Mouse (Mus musculus) urinary bladder, postnatal 14 days (tissue): ENCODE data around the gene 1110017D15Rik.
A peak's percentile ranks its signal among the peaks of the same experiment; 100 is the strongest.

Experiments used
- DNase-seq: peaks from one replicate; pipeline ENCODE4 v3.0.0; 2021; ENCODE audit warnings: low spot score

The 1110017D15Rik gene

DNA sequence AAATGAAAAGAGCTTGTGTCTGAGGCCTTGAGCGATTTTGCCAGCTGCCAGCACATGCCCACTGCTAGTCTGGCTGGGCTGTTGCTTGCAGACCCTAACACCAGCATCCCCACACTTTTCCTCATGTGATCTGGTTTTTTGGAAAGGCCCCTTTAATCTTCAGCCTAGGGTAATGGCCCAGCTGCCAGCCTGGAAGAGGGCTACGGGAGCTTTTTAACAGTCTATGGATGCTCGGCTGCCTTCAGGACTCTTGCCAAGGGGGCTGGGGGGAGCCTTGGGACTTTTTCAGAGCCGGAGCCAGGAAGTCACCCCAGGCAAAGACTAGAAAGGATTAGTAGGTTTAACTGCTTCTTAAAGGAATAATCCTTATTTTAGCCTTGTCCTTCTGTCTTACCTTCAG, 3.8 kb downstream of the 1110017D15Rik start:
- no peak for DNase-seq

DNA sequence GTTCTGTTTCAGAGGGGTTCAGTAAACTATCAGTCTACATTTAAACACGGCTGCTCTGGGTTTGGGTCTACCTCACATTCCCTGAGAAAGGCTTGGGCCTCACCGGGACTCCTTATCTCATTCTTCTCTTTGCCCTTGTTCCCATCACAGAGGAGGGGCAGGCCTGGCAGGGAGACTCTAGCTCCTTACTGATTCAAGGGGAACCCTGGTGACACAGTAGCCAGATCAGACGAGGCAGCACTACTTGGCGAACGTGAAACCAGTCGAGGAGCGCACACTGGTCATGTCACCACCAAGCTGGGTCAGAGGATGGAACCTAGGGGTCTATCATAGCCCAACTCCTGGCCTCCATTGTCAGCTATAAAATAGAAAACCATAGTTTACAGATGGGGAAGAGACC, 9.1 kb downstream of the 1110017D15Rik start:
- DNase-seq = no peak

DNA sequence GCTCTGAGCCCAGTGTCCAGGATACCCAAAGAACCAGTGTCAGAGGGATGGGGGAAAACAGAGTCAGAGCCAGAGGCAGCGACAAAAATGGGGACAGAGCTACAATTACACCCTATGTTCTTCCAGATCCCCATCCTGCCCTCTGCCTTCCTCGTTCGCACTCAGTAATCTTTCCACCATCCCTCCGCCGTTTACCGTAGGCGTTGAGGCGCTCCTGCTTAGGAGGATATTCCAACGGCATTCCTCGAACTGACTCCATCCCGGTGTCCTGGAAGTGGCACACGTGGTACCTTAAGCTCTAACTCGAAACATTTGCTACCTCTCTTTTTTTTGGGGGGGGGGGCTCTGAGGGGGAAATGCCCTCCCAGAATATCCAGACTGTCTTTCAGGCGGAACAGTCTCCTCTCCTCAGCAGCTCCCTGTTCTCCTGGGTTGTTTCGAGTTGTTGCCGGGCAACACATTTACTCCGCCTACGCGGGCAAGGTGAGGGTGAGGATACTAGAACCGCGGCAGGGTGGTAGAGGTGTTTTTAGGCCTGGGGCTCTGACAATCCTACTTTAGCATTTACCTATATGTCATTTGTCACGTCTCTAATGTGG, 9.7 kb downstream of the 1110017D15Rik start:
- no peak for DNase-seq

DNA sequence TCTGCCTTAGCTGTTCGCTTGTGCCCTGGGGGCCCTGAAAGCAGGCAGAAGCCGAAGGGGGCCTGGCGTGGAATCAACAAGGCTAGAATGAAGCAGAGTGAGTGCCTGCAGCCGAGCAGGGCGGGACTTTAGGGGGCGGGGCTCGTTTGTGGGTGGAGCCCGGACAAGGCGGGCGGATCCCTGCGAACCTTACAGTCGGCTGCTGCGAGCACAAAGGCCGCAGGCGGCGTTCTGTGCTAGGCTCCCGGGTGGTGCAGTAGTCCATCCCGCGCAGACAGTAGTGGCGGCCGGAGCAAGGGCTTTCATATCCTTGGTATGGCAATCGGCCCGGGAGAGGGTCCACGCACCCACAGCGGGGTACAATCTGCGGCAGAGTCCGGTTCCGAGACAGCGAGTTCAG, 10.2 kb downstream of the 1110017D15Rik start:
- peak; percentile 90 for DNase-seq

DNA sequence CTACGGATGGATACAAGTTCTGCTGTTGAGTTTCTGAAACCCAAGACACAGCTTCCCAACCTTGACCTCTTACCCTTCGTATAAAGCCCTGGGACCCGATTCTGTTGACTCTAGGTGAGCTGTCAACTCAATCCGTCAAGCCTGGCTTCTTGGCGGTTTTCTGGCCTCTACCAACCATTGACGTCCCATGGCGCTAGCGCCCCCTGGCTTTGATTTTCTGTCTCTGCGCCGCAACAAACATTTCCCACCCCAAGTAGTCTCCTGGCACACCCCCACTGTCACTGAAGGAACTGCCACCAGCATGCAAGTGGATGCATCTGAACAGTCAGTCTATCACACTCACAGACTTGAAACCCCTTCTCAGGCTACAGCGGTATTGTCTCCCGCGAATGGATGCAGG, 11.0 kb downstream of the 1110017D15Rik start:
- DNase-seq = peak; percentile 54

DNA sequence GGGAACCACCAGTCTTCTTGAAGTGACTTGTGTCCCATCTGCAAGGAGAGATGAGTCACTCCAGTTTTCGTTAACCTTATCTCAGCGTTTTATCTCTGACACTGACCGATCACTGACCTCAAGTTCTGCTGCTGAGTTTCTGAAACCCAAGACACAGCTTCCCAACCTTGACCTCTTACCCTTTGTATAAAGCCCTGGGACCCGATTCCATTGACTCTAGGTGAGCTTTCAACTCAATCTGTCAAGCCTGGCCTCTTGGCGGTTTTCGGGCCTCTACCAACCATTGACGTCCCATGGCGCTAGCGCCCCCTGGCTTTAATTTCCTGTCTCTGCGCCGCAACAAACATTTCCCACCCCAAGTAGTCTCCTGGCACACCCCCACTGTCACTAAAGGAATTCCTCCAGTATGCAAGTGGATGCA, 12.0 kb downstream of the 1110017D15Rik start:
- DNase-seq = no peak

DNA sequence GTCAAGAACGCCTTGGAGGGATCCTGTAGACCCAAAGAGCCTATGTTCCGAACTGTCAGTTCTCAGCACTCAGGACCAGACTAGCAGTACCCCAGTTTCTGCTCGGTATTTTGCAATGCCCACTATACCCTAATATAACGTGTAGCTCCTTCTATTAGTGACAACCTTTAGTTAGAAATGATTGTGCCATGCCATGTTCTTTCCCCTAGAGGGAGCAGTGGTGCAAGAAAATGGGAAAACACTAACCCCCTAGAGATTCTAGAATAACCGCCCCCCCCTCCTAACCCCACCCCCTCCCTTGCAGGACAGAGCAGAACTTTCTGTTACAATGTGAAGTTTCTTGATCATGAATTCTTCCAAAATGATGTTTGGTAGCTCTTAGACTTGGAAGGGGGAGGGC, 12.8 kb downstream of the 1110017D15Rik start:
- no peak for DNase-seq

DNA sequence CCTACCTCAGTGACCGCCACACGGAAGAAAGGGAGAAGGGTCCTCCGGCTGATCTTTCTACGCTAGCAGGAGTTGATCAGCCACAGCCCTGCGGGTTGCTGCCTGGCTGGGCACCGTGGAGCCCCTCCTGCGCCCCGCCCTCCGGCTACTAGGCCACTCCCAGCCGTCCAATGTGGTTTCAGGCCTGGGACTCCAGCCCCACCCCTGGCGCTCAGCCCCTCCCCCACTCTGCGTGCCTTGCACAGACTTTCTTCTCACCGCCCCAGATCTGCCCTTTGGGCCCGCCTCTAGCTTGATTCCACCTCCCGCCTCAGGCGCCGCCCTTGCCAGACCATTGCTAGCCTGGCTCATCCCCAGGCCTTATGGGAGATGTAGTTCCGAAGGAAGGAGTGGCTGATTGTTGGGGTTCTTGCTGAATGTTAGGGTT, 14.1 kb downstream of the 1110017D15Rik start, which contains the start of gene AI464131:
AI464131 (minus strand) TSS at position 91 of the 427 bp plus-strand sequence.
- peak; percentile 100 for DNase-seq

DNA sequence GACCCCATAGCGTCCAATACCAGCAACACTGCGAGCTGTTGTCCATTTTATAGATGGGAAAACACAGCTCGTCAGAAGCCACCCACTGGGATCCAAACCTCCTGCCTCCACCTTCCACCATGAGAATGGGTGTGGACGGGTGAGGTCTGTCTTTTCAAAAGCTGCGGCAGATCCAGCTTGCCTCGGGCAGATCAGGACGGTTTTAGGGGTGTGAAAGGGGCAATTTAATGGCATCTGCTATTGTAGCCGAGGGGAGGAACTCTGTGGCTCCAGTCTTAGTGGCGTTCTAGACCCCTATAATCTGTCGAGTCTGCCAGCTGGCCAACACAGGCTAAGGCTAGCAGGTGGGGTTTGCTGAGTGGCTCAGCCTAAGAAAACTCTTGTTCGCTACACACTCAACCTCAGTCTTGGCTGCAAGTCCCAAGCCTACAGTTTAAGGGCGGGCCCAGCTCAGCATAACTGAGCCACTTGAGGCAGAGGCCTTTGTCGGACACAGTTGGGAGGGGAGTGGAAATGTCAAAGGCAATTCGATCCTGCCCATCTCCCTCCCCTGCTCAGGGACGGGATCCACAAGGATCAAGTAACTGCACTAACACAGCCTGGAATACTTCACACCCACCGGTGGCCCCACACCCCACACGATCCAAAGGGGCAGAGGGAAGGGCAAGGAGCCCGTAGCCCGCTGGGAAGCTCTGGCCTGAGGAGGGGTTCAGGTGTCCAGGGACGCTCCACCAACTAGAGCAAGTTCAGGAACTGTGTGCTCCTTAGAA, 14.8 kb downstream of the 1110017D15Rik start:
- DNase-seq = peak; percentile 31

DNA sequence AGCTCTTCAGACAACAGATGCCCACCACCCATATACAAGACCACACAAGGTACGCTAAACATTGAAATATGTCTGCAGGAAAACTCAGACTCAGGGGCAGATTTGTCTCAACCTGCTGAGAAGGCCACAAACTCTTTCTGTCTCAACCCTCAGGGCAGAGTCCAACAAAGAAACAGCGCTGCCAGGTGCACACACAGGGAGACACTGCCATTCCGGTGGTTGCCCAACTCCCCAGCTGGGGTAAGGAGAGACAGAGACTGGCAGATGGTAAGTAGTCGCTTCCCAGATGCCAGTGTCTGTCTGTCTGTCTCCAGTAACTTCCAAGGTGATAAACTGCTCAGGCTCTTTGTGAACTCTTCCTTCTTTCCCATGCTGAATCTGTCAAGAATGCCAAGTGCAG, 16.3 kb downstream of the 1110017D15Rik start:
- DNase-seq = no peak

DNA sequence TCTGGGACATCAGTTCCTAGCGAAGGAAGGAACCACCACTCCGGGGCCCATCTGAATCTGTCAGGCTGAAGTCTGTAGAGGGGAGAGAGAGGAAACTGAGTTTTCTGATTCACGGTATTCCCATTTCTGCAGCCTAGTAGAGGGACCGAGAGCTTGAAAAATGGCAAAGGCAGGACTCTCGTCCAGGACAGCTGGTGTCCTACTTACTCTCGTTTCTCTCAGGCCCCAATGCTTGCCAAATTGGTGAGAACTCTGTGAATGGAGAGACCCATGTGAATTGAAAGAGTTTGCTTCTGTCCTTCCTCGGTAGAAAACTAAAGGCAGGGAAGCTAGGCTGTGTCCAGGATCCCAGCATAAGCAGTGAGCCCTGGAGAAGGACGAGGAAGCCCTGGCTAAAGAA, 17.5 kb downstream of the 1110017D15Rik start:
- DNase-seq = no peak

DNA sequence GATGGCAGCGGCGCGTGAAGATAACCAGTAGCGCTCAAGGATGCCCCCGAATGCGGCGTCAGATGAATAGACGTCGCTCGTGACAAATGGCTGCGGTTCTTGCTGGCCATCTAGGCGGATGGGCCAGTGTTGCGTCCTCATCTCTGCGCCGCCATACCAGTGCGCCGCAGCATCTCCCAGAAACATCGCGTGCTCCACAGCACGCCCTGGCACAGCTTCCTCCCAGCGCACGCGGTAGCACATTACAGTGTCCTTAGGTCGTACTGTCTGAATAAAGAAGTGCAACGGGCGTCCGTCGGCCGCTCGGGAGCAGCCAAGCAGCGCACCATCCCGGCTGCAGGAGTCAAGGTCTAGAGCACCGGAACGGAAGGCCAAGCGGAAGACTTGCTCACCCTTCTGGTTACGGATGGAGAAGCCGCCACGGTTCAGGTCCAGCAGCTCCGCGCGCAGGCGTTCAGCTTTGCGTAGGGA, 18.2 kb downstream of the 1110017D15Rik start:
- DNase-seq = no peak

DNA sequence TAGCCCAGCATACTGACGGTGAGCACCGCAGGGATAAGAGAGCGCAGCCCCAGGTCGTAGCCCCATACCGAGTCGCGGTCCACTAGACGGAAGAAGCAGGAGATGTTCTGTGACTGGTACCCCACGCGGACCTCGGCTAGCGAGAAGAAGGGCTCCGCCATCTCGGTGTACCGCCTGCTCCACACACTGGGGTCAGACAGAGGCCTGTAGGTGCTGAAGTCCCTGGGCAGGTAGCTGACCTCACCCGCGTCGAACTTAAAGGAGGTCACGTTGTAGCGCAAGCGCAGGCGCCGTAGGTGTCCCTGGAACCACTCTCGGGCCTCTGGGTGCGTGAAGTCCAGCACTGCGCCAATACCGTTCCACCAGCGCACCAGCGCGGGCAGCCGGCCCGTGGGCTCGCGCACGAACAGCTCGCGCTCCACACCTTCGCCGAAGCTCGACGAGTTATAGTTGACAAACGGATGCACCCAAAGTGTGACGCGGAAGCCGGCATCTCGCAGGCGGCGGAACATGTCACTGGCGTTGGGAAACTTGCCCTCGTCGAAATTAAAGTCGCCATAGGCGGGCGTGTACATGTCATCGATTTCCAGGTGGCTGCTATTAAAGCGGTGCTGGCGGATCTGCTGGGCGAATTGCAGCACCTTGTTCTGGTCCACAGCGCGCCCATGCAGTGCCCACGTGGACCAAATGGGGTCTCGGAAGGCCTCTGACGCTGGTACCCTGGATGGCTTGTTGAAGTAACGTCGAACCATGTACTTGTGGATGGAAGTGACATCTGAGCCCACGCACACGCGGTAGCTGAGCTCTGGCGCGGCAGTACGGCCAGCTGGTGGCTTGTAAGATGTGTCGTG, 18.9 kb downstream of the 1110017D15Rik start:
- DNase-seq = no peak

DNA sequence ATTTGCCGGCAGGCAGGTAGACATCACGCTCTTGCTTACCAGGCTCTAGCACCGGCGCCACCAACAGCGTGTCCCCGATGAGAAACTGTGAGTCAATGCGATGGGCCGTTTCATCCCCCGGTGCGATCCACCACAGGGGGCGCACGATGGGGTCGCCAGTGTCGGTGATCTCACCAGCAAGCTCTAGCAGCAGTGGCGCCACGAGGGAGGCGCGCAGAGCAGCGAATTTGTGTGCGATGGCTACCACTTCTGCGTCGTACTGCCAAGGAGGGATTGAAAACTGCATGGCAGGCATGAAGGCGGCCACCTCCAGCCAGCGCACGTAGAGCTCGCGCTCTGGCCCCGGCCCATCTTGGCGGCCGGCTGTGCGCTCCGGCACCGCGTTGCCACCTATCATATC, 19.6 kb downstream of the 1110017D15Rik start:
- no peak for DNase-seq

DNA sequence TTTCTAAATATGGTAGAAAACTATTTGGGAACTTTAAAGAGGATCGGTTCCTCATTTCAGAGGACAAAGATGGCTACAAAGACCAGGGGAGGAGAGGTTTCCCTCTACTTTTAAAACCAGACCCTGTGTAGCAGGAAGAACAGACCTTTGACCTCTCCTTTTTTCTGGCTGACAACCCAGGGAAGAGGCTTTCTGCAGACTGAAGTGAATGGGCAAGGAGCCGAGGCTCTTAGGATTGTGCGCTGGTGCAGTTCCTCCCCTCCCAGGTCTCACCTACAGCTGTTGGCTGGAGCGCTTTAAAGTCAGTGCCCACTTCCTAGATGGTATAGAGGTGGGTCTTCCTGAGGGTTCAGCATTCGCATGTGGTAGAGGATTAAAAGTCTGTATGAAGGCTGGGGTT, 20.1 kb downstream of the 1110017D15Rik start:
- no peak for DNase-seq

DNA sequence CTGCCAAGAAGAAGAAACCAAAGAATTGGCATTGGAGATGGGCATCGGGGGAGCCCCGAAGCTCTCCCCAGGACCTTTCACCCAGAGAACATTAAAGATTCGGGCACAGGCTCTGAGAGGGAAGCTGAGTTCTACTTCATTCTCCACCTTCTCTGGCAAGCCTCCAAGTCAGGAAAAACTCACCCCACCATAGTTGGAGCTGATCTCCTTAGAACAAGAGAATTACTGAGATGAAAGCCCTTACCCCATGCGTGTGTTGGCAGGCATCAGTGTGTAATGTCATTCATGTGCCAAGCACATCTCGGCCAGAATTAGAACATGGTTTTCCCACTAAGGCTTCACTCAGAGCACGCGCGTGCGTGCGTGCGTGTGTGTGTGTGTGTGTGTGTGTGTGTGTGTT, 21.3 kb downstream of the 1110017D15Rik start:
- DNase-seq = no peak

DNA sequence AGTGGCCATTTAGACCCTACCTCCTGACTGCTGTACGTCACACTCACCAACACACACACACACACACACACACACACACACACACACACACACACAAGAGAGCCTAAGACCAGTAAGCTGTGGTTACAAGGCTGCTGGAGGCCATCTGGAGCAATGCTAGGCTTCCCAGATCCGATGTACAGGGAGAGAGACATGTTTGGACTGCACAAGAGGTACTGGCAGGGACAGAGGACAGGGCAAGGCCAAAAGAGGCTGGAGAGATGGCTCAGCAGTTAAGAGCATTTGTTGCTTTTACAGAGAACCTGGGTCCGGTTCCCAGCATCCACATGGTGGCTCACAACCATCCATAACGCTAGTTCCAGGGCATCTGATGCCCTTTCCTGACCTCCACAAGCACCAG, 22.1 kb downstream of the 1110017D15Rik start:
- no peak for DNase-seq

DNA sequence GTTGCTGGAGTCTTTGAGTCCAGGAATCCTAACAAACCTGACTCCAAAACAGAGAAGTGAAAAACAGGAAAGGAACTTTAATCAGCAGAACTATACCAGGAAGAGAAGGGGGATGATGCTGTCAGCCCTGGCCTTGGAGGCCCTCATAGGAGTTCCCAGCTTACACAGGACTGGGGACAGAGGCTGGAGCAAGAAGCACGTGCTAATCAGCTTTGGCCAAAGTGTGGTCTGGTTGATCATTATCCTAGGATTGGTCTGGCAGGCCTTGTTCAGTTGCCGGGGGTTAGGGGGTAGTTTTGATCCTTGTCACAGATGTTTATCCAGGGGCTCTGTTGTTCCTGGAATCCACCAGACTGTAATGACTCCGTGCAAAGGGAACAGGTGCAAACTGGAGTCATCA, 22.8 kb downstream of the 1110017D15Rik start:
- no peak for DNase-seq

DNA sequence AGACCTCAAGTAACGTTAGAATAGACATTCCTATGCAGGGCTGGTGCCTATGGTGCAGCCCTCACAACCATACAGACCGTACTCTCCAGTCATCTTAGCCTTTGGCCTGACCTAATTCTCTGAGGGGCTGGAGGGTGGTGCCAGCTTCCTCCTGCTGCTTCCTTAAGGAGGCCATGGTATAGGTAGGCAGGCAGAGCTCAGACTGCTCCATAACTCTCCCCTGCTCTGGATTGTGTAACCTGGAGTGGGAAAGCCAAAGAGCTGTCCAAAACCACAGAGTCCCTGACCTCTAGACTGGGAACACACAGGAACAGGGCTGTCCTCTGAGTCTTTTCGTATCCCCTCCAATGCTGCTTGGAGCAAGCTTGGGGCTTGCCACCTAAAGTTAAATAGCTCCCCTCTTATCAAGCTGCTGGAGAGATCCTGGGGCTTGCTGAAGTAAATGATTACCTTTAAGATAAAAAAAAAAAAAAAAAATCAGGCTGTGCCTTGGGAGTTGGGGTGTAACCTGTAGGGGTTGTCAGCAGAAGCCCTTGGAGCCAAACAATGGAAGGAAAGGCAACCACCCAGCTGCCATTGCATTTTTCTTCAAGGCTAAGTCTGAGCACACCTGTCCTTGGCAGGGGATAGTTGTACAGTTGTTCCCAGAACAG, 23.5 kb downstream of the 1110017D15Rik start:
- no peak for DNase-seq

DNA sequence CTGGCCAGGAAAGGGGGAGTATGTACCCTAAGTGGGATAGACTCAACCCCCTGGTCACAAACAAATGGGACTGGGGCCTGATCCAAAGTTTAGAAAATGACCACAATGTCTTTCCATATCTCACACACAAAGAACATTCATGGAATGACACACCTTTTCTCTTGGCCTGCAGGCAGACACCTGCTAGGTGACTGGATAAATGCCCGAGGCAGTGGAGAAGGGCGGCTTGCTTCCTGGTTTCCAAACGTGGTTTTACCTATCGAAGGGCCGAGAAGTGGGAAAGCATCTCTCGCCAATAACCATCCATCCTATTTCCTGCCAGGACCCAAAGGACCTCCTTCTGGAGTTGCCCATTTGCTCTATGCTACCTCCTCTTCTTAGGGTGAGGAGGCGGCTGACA, 24.2 kb downstream of the 1110017D15Rik start:
- no peak for DNase-seq

DNA sequence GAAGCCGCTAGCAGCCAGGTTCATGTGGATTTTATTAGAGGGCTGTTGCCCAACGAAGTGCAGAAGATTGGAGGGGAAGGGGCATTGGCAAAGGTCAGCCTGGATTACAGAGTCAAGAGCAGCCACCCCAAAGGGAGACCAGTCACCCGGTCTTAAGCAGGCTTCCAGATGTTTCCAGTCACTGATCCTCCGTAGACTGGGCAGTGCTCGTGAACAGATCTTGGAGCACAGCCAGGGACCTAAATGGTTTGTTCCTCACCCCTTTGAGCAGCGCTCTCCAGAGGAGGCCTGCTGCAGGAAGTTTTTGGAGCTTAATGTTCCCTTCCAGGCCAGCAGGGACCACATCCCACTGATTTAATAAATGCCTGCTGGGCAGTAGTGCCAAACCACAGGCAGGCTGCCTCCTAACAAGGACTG, 35.5 kb downstream of the 1110017D15Rik start:
- DNase-seq = peak; percentile 77

DNA sequence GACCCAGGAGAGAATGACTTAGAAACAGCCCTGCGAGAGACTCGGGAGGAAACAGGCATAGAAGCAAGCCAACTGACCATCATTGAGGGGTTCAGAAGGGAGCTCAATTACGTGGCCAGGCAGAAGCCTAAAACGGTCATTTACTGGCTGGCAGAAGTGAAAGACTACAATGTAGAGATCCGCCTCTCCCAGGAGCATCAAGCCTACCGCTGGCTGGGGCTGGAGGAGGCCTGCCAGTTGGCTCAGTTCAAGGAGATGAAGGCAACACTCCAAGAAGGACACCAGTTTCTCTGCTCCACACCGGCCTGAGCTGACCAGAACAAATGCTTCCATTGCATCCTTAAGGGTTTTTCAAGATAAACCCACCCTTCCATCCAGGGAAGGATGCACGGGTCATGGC, 36.9 kb downstream of the 1110017D15Rik start:
- peak; percentile 72 for DNase-seq
